Mouse (Mus musculus) hindbrain, embryonic 16.5 days (tissue): ENCODE measurements around the gene Zfp933. TPM values are rescaled to one million over a fixed set of nuclear protein-coding genes. Genes with fewer than 3 reads are reported as not detected.

Experiments
- ATAC-seq: fragments of 200-750 bp; cut with Nextera tagmentation; 2 replicates; pipeline ENCODE4 v1.8.0; 2017; ENCODE audit warnings: moderate TSS enrichment, moderate library complexity
- H3K27ac ChIP-seq: fragments of 300-500 bp; sonication (generic); 2 replicates; pipeline ENCODE4 v1.5.1; 2014; ENCODE audit warnings: low read depth, mild to moderate bottlenecking, control low read depth, low read length, moderate library complexity
- H3K27me3 ChIP-seq: fragments of 300-500 bp; sonication (generic); replicated peaks from 2 replicates; pipeline ENCODE4 v1.6.1; 2014; ENCODE audit warnings: low read length; ENCODE audit not compliant: control insufficient read depth, insufficient read depth
- H3K36me3 ChIP-seq: fragments of 300-500 bp; sonication (generic); 2 replicates; pipeline ENCODE4 v1.6.1; 2014; ENCODE audit warnings: mild to moderate bottlenecking, low read length, moderate library complexity, mixed read lengths; ENCODE audit not compliant: control insufficient read depth, insufficient read depth
- H3K4me1 ChIP-seq: fragments of 300-500 bp; sonication (generic); 2 replicates; pipeline ENCODE4 v1.6.1; 2014; ENCODE audit warnings: low read depth, low read length; ENCODE audit not compliant: control insufficient read depth, insufficient read depth
- H3K4me2 ChIP-seq: fragments of 300-500 bp; sonication (generic); 2 replicates; pipeline ENCODE4 v1.6.1; 2014; ENCODE audit warnings: mild to moderate bottlenecking, low read length, control low read depth, moderate library complexity
- H3K4me3 ChIP-seq: fragments of 300-500 bp; sonication (generic); 2 replicates; pipeline ENCODE4 v1.5.1; 2014; ENCODE audit warnings: mild to moderate bottlenecking, low read length, control low read depth, moderate library complexity
- H3K9ac ChIP-seq: fragments of 300-500 bp; sonication (generic); 2 replicates; pipeline ENCODE4 v1.6.1; 2014; ENCODE audit warnings: low read depth, mild to moderate bottlenecking, control low read depth, low read length, moderate library complexity
- H3K9me3 ChIP-seq: fragments of 300-500 bp; sonication (generic); 2 replicates; pipeline ENCODE4 v1.6.1; 2014; ENCODE audit warnings: mild to moderate bottlenecking, low read length, moderate library complexity; ENCODE audit not compliant: control insufficient read depth
- WGBS: fragments of 180-500 bp; shearing (Covaris S2); extraction: QIAGEN DNeasy Blood & Tissue Kit; methylation state at CpG from one replicate; pipeline ENCODE4 v1.1.7; 2014; 5-methylcytosine and 5-hydroxymethylcytosine counted together
- polyA plus RNA-seq: library from polyadenylated mRNA; unstranded; fragments of >200 nt; fragmentation: Nextera tagmentation; extraction: Ambion mirVana; gene quantifications from 2 replicates; pipeline ENCODE4 v1.2.1, GENCODE M21; 2015

Gene Zfp933
- polyA plus RNA-seq = 6.2 and 7.8 TPM in 2 replicates

- 2% methylated on average over 23 of the region's 23 CpGs for WGBS
- peaks cover 9% of the 10 kb centered on the region for H3K4me1 ChIP-seq
- peak within 1 kb of the TSS; percentile 27; the same call in 1 of the 2 replicates for H3K27ac ChIP-seq
- peak within 1 kb of the TSS; percentile 60 for H3K4me3 ChIP-seq
- peak within 1 kb of the TSS; percentile 81 for H3K4me2 ChIP-seq
- ATAC-seq = peak; percentile 93
- H3K27me3 ChIP-seq = no peaks in the 10 kb centered on the region
- peaks cover 20% of the 10 kb centered on the region for H3K36me3 ChIP-seq
- peak within 1 kb of the TSS; percentile 70 for H3K9ac ChIP-seq
- peaks cover 19% of the 10 kb centered on the region for H3K9me3 ChIP-seq
Measured at GRCm38 (mm10) chr4:147847614-147848583, at the start of gene Zfp933. Gene Zfp933 (minus strand): TSS chr4:147848366.

- Histone ChIP-seq H3K4me2 (no peak overlapping the region), H3K36me3 (peaks cover 29% of the 10 kb centered on the region), H3K27ac (no peak overlapping the region), H3K9me3 (no peaks in the 10 kb centered on the region), H3K9ac (no peak overlapping the region), H3K27me3 (no peaks in the 10 kb centered on the region), H3K4me3 (no peak overlapping the region), H3K4me1 (no peaks in the 10 kb centered on the region; the same call in 1 of the 2 replicates)
- 92% methylated on average over 3 of the region's 3 CpGs for WGBS
- ATAC-seq = no peak
Measured at GRCm38 (mm10) chr4:147897348-147897747, 49.2 kb upstream of the Zfp933 start.

DNA sequence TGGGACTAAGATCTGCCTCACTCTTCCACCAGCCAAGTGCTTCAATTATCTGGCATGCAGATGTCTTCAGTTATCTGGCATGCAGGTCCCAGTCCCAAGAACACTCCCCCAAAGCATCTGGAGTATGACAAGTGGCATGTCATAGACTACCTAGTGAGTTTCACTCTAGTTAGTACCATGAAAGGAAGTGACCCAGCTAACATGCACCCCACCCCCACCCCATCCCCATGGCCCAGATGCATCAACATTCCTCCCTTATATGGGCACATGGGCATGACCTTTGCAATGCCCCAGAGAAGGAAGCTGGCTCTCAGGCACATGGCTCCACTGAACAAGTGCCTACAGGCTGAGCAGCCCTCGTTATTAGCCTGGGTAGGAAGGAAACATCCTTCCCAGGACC is 48.2 kb upstream of the Zfp933 start:
- H3K36me3 ChIP-seq = peaks cover 29% of the 10 kb centered on the region
- H3K4me3 ChIP-seq = no peak overlapping the region
- ATAC-seq = 0 out of 2 replicates have a peak, but pooled peaks have one; percentile 2
- H3K4me2 ChIP-seq = no peak overlapping the region
- no peak overlapping the region for H3K27ac ChIP-seq
- WGBS = 69% methylated on average over 1 of the region's 1 CpGs
- no peaks in the 10 kb centered on the region for H3K27me3 ChIP-seq
- no peak overlapping the region for H3K9ac ChIP-seq
- no peaks in the 10 kb centered on the region for H3K9me3 ChIP-seq
- H3K4me1 ChIP-seq = no peaks in the 10 kb centered on the region; the same call in 1 of the 2 replicates

DNA sequence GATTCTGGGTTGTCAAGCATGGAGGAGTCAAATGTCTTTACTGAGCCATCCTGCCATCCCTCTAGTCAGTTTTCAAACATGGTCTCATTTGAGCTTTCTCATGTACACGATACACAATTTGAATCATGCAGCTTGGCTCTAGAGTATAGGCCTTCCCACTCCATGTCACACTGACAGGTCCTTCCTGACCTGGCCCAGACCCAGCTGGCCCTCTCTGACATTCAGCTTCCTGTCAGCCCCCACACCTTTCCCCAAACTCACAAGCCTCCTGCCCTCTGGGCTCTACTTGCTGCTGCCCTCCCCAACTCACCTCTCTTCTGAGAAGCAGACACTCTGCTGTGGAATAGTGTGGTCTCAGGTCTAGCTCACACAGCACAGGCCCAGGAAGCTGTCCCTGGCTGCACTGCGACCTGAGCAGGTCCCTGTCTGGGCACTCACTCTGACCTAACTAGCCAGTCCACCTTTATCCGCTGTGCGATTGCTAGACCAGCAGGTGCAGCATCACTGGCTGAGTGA is 47.7 kb upstream of the Zfp933 start:
- no peak overlapping the region for H3K4me3 ChIP-seq
- no peaks in the 10 kb centered on the region for H3K27me3 ChIP-seq
- H3K36me3 ChIP-seq = peaks cover 29% of the 10 kb centered on the region
- no peak overlapping the region for H3K9ac ChIP-seq
- H3K4me2 ChIP-seq = no peak overlapping the region
- ATAC-seq = 0 out of 2 replicates have a peak, but pooled peaks have one; percentile 32
- H3K4me1 ChIP-seq = no peaks in the 10 kb centered on the region; the same call in 1 of the 2 replicates
- no peaks in the 10 kb centered on the region for H3K9me3 ChIP-seq
- no peak overlapping the region for H3K27ac ChIP-seq
- 88% methylated on average over 4 of the region's 4 CpGs for WGBS

DNA sequence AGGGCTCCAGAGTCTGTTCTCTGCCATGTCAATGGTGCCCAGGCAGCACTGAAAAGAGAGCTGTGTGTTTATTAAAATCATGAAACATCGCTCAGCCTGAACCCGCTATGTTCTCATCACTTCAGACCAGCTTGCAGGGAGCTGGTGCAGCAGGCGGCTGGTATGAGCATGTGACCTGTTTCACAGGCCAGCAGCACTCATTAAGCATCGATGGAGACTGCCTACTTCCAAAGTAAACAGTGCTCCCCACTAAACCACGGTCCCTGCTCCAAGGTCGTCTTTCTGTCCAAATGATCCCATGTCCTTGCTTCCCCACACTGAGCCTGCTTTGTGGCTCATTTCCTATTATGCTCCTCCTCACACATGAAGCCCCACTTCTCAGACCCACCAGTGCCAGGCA is 42.2 kb upstream of the Zfp933 start:
- Histone ChIP-seq H3K9me3 (no peaks in the 10 kb centered on the region), H3K4me2 (no peak overlapping the region), H3K4me3 (no peak overlapping the region), H3K9ac (no peak overlapping the region), H3K27ac (no peak overlapping the region), H3K36me3 (peaks cover 44% of the 10 kb centered on the region), H3K4me1 (no peaks in the 10 kb centered on the region), H3K27me3 (no peaks in the 10 kb centered on the region)
- no peak for ATAC-seq
- WGBS = 95% methylated on average over 6 of the region's 6 CpGs

GRCm38 (mm10) chr4:147888237-147888636 is 40.1 kb upstream of the Zfp933 start:
- Histone ChIP-seq H3K9me3 (no peaks in the 10 kb centered on the region), H3K27ac (no peak overlapping the region), H3K36me3 (peaks cover 58% of the 10 kb centered on the region), H3K9ac (no peak overlapping the region), H3K4me1 (no peaks in the 10 kb centered on the region), H3K27me3 (no peaks in the 10 kb centered on the region), H3K4me3 (no peak overlapping the region), H3K4me2 (no peak overlapping the region)
- ATAC-seq = no peak
- WGBS = 81% methylated on average over 4 of the region's 4 CpGs

GRCm38 (mm10) chr4:147887277-147887676 is 39.1 kb upstream of the Zfp933 start:
- no peaks in the 10 kb centered on the region for H3K27me3 ChIP-seq
- 92% methylated on average over 7 of the region's 7 CpGs for WGBS

GRCm38 (mm10) chr4:147886158-147886557 is 38.0 kb upstream of the Zfp933 start:
- H3K27me3 ChIP-seq = no peaks in the 10 kb centered on the region
- no peaks in the 10 kb centered on the region for H3K9me3 ChIP-seq
- H3K4me1 ChIP-seq = no peaks in the 10 kb centered on the region
- H3K36me3 ChIP-seq = peaks cover 79% of the 10 kb centered on the region
- no peak overlapping the region for H3K4me3 ChIP-seq
- 95% methylated on average over 12 of the region's 12 CpGs for WGBS
- H3K9ac ChIP-seq = no peak overlapping the region
- H3K4me2 ChIP-seq = no peak overlapping the region
- no peak for ATAC-seq
- H3K27ac ChIP-seq = no peak overlapping the region

More at GRCm38 (mm10) chr4:147887277-147887676, 39.1 kb upstream of the Zfp933 start:
- Histone ChIP-seq H3K4me1 (no peaks in the 10 kb centered on the region), H3K9me3 (no peaks in the 10 kb centered on the region), H3K9ac (no peak overlapping the region), H3K27ac (no peak overlapping the region), H3K4me2 (no peak overlapping the region), H3K36me3 (peaks cover 67% of the 10 kb centered on the region), H3K4me3 (no peak overlapping the region)
- ATAC-seq = no peak

- Histone ChIP-seq H3K9ac (no peak overlapping the region), H3K9me3 (no peaks in the 10 kb centered on the region), H3K4me1 (no peaks in the 10 kb centered on the region), H3K4me2 (no peak overlapping the region), H3K4me3 (no peak overlapping the region), H3K36me3 (peaks cover 81% of the 10 kb centered on the region), H3K27me3 (no peaks in the 10 kb centered on the region), H3K27ac (no peak overlapping the region)
- 97% methylated on average over 3 of the region's 3 CpGs for WGBS
- ATAC-seq = no peak
Measured at GRCm38 (mm10) chr4:147884138-147884537, 36.0 kb upstream of the Zfp933 start.
